Mouse (Mus musculus): ENCODE measurements around the gene Mpc2.
A peak's percentile ranks its signal among the peaks of the same experiment; 100 is the strongest.

The Mpc2 gene

DNA sequence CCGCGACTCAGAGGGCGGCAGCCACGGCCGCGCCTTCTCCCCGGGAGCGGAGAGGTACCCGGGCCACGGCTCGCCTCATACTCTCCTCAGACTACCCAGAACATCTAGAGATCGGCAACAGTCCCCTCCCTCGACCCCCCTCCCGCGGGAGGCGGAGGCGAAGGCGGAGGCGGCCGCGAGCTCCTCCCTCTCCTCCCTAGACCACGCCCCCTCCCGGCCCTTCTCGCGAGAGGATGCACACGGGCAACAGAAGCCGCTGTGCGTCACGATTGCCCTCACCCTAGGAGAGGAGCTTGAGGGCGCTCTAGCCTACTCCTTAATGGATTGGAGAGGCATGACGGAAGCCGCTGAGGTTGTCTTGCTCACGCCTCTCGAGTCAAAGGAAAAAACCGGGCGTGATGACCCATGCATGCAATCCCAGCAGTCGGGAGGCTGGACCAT lies at the start of gene Mpc2, which contains the start of gene Dcaf6:
TSS of gene Mpc2 (plus strand) at position 278 of the 441 bp plus-strand sequence.
TSS of gene Dcaf6 (minus strand) at position 116 of the 441 bp plus-strand sequence.
- DNase-seq: peak; percentile 98

DNA sequence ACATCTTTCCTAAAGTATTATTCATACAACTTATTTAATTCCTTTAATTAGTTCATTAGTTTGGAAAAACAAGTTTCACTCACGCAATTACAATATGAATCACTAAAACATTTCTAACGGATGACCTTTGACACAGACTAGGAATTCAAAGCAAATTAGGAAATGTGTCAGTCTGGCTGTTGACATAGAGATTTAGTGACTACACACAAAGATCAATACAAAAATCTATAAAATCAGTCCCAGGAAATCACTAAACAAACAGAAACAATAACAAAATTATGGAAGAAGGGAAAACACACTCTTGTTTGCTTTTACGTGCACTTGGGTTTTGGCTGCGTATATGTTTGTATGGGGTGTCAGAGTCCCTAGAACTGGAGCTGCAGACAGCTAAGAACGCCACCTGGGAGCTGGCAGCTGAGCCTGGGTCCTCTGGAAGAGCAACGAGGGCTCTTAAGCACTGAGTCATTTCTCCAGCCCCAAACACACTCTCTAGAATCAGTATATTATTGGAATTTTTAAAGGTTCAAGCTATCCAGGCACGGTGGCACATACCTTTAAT lies 39.0 kb upstream of the Mpc2 start:
- DNase-seq: no peak

DNA sequence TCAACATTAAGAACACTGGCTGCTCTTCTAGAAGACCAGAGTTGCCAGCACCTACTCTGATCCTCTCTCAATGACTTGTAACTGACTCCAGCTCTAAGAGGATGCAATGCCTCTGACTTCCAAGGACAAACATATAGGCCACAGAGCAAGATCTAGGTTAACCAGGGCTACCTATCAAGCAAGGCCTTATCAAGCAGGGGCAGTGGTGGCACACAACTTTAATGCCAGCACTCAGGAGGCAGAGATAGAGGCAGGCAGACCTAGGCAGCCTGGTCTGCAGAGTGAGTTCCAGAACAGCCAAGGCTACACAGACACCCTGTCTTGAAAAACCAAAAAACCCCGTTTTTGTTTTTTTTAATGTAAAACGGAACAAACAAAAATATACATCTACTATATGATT lies 34.2 kb upstream of the Mpc2 start:
- DNase-seq: no peak

DNA sequence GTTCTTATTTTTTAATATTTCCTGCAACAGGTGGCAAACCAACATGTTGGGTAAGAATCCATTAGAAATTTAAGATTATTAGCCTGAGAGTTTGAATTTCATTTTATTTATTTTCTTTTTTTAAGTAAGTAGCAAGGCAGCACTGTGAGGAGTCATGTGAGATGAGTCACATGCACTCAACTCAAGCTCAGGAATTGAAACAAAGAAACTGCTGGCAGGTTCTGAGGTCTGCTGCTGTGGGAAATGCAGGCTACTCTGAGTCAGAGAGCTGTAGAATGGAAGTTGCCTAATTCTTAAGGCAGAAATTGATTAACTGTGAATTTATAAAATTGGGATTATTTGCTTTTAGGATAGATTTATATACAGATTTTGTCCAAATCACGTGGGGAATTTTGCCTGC lies 27.6 kb upstream of the Mpc2 start:
- DNase-seq: peak; percentile 60

DNA sequence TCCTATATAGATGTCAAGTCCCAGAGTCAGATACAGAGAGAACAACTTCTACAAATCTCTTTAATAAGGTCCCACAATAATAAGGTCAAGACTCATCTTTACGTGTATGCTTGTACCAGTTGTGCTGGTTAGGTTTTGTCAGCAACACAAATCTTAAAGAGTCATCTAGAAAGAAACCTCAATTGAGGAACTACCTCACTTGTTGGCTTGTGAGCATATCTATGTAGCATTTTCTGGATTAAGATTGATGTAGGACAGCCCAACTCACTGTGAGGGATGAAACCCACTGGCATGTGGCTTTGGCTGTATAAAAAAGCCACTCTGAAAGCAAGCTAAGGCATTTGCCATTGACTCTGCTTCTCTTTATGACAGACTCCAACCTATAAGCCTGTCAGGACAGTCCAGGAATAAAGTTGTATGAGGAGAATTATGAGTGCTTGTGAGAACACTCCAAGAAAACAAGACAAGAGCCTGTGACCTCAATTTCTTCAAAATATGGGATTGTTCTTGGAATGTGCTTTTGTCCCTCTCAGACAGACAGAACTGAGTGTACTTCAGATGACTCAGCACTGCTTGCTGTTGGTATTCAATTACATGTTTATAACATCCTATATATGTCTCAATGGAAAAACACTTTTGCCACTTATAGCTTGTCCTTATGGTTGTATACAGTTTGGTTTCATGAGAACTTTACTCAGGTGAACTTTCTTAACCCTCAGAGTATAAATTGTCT lies 22.0 kb upstream of the Mpc2 start:
- no peak for DNase-seq

DNA sequence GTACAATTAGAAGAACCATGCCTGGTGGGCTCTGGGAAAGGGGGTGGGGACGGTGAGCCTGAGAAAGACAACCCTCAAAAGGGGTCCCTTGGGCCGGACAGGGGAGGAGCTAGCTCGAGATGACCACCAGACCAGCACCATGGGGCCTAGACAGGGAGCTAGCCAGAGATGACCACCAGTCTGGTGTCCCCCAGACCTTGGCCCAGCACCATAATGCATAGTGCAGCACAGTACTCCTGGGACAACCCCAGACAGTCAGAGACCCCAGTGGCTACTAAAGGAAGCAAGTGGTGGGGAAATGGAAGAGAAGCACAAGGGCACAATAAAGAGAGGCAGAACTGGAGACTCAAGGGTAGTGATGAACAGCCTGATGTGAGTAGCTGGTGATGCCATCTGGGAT lies 19.6 kb upstream of the Mpc2 start:
- no peak for DNase-seq

DNA sequence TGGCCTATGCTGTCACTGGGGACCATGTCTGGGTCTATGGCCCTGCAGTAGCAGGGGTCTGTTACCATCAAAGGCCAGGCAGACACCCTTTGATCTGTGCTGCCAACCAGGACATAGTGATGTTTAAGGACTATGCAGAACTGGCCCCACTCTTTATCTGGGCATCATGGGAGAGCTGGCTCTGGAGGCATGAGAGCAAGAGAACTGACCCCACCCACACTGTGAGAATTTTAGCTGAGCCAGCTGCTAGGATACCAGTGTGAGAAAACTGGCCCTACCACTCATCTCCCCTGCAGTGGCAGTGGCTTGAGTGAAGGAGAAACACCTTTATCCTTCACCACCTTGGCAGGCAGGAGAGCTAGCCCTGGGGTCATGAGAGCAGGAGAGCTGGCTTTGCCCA lies 19.2 kb upstream of the Mpc2 start:
- DNase-seq: no peak

DNA sequence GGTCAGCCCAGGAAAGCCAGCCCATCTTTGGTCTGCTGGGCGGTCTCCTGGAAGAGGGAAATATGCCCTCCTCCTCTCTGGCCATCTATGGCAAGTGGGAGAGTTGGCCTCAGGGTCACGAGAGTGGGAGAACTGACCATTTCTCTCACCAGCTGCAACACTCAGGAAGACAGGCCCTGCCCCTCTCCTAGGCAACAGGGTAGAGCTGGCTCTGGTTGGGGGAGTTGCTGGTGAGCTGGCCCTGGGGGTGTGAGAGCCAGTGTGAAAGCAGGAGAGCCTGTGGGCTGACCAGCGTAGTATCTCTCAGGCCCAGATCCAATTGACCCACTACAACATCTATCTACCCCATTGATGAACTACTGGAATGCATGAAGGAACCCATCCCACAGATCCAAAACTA lies 18.7 kb upstream of the Mpc2 start:
- DNase-seq: no peak

DNA sequence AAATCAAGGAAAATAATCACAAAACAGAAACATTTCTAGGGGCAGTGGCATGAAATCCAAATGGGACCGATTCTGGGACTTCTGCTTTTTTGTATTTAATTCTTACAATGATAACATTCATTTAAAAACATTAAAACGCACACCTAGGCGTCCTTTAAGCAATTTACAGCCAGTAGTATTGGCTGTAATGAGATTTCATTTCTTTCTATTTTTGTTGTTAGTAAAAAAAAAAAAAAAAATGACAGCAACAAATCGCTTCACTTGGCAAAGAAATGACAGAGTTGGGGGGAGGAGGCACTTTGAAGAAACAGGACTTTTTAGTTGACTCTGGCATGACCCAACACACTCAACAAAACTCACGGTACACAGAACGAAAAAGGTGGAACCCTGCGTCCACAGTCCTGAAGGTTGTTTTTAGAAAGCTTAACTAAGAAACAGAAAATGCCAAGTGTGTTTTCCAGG lies 1.4 kb upstream of the Mpc2 start:
- DNase-seq: peak; percentile 69

DNA sequence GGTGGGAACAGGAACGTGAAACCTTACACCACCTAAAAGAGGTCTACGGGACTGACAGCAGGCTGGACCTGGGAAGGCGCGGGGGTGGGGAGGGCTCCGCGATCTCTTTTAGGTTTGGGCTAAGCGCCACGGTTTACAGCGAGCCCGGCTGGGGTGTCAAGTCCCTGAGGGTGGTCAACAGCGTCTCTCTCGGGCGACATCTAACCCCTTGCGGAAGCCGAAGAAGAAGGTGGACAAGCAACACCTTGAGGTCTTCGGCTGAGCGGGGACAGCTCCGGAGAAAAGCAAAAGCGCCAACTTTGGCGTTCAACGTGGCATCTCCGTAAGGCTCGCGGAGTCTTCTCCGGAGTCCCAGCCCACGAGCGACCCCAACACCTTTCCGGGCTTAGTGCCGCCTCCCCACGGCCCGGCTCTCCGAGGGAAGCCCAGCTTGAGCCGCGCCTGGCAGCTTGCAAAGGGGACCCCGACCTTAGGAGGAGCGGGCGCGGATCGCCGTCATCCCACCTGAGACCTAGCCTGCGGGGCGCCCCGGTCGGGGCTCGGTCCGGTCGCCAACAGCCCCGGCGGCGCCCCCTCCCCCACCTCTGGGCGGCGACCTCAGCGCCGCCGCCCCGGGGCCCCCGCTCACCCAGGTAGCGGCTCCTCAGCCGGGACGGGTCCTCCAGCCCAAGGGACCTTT lies 795 bp upstream of the Mpc2 start:
- peak; percentile 32 for DNase-seq

DNA sequence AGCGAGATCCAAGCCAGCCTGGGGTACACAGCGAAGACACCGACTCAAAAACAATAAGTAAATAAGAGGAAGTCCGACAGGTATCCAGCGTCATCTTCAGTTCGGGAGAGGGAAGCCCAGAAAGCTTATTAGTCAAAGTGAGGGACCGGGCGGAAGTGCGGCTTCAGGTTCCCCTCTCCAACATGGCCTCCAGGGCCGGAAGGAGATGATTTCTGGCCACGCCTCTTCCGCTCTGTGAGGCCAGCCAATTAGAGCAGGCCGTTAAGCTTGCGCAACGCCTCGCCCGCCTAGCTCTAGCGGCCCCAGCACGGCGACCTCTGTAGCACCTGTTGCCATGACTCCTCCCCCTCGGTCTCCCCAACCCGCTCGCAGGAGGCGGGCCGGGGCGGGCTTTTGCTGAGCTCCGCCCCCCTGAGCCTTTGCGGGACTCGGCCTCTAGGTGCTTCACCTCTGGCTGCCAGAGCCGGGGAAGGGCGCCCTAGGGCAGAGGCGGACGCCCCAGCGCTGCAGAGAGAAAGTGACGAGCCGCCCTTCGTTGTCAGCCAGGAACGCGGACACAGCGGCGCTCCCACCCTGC lies 452 bp downstream of the Mpc2 start:
- DNase-seq: peak; percentile 100

DNA sequence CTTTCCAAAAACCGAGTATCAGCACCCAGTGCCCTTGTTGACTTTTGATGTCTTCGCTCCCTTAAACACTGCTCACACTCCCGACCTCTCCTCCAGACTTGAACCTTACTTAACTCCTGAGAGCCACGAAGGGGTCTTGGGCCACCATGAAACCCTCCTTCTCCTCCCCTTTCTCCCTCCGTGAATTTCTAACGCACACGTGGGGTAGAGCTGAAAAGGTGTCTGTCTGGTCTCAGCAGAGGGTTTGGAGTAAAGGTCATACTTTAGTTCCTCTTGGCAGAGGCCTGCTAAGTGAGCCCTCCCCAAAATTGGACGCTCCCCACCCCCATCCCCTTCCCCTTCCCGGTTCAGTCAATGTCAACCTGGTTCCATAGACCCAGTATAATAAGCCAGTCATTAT lies 1.2 kb downstream of the Mpc2 start:
- DNase-seq: peak; percentile 13

DNA sequence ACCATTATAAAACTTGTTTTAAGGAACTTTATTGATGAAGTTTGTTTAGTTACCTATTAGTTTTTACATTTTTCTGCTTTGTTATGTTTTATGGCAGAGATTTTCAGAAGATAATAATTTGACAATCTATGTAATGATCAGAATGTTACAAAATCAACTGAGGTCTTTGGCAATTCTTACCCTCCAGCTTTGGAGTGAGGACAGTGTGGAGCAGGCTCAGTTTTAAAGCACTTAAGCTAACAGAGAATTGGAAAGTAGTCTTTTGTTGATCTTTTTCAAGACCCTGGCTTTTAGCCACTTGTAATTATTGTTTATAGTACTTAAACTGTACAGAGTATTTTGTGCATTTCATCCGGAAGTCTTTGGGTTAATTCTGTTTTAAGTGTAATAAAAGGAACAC lies 2.4 kb downstream of the Mpc2 start:
- no peak for DNase-seq

DNA sequence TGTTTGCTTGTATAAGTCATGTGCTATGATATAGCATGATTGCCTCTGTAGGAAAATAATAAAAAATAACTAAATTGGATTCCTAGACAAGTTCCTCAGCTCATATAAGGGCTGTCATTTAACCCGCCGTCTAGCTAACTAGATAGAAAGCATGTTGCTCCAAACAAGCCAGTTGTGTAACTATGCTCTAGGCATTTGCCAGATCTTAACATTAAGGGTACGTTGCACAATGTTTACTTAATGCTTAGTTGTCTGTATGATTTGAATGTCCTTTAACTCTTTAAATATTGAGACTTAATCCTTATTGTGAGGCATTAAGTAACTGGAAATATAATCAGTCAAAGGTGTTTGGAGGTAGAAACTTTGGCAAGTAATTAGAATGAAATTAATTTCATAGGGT lies 4.1 kb downstream of the Mpc2 start:
- peak; percentile 25 for DNase-seq

DNA sequence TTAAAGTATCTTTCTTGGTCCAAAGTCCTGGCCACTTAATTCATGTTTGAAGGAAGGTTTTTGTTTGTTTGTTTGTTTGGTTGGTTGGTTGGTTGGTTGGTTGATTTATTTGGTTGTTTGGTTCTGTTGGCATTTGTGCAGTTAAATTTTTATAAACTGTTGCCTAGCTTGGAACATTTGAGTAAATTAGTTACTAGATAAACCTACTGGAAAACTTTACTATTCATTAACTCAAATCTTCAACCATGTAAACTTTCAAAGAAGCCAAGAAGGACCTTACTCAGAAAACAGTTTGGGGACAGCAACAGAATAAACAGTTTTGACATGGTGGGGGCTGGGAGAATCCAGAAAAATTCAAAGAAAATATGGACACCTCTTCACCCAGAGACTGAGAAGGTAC lies 8.5 kb downstream of the Mpc2 start:
- no peak for DNase-seq

DNA sequence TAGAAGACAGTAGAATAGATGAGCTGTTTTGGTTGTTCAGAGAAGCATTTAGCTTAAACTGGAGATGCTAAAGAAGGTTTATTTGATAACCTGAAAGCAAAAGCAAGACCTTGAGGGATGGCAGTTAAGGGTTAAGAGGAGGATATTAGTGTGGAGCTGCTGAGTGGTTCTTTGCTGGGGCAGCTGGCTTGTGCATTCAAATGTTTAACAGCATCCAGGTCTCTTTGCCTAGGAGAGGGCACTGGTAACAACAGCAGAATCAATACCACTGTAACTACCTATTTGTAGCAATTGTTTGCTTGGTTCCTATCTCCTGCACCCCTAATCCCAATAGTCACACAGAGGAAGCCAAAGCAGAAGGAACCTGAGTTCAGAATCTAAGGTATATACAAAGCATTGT lies 9.3 kb downstream of the Mpc2 start:
- no peak for DNase-seq

DNA sequence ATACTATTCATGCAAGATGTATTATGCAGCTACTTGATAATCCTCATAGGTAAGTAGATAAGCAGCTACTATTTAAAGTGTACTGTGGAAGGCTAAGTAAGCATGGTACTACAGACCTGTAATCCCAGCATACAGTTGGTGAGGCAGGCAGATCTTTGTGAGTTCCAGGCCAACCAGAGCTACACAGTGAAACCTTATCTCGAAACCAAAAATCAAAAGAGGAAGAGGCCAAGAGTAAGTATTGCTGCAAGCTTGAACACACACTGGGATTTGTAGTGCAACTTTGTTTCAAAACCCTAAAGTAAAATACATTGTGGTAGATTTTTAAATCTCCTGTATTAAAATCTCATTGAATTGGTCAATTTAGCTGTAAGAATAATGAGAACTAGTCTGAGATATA lies 11.1 kb downstream of the Mpc2 start:
- DNase-seq: no peak

DNA sequence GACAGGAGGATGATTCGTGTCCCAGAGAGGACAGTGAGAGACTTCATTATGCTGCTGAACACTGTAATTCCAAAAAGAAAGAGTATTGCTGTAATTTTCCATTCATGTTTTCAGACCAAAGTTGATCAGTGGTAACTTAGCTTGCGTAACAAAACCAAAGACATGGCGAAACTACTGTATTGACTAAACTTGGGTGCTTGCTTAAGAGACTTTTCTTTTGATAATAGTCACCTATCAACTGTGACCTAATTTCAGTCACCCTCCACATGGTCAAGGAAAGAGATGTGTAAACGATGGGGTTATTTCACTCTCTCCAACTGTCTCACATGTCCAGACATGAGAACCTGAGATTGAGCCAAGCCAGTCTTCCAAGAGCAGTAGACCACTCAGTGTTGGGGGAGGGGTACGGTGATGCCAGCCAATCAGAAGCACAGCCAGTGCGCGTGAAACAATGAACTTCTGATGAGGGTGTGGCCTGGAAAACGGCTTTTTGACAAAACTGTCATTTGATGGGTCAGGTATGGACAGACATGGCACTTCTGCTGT lies 24.3 kb downstream of the Mpc2 start, which contains the start of gene Adcy10:
TSS of gene Adcy10 (plus strand) at position 496 of the 546 bp plus-strand sequence.
- DNase-seq: peak; percentile 60

DNA sequence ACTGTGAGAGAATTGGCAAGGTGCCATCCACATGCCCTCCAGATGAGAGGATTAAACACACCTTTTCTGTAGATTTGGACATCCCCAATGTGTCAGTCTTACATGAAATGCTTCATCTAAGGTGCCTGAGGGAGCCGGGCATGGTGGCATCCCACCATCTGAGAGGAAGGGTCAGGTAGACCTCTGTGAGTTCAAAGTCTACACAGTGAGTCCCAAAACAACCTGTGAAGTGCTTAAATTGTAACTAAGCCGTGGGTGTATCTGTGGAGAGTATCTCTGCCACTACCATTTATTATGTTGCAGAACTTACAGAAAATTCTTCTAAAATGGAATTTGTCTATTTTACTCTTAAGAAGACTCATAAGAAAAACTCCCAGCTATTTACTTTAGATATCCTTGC lies 25.7 kb downstream of the Mpc2 start:
- no peak for DNase-seq

DNA sequence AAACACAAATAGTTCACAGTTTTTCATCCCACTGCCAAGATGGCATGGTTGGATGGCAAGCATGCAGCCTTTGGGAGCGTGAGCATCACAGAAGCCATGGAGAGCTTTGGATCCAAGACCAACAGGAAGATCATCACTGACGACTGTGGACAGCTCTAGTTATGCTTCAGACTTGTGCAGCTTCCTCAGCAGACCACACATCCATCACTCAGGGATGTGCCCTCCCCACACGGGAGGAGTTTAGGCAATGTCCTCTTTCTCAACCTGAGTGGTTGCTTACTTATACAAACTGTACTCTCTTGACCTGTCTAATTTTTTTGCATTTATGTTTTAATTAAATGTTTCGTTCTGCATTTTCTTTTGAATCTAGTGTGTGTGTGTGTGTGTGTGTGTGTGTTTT lies 28.8 kb downstream of the Mpc2 start:
- DNase-seq: no peak

DNA sequence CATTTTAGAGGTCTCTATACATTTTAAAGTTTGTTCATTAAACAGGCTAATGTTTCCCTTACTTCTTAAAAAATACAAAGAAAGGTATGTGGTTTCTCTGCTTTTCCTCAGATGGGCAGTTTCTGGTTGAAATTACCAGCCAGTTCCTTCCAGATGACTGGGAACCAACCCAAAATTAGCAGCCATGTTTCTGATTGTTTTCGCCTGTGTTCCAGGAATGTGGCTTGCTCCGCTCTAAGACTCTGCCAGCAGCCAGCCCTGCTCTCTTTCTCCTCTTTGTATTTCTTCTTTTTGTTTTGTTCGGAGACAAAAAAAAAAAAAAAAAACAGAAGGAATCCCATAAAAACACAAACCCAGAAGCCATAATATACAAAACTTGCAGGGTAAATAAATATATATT lies 38.4 kb downstream of the Mpc2 start:
- DNase-seq: peak; percentile 4

DNA sequence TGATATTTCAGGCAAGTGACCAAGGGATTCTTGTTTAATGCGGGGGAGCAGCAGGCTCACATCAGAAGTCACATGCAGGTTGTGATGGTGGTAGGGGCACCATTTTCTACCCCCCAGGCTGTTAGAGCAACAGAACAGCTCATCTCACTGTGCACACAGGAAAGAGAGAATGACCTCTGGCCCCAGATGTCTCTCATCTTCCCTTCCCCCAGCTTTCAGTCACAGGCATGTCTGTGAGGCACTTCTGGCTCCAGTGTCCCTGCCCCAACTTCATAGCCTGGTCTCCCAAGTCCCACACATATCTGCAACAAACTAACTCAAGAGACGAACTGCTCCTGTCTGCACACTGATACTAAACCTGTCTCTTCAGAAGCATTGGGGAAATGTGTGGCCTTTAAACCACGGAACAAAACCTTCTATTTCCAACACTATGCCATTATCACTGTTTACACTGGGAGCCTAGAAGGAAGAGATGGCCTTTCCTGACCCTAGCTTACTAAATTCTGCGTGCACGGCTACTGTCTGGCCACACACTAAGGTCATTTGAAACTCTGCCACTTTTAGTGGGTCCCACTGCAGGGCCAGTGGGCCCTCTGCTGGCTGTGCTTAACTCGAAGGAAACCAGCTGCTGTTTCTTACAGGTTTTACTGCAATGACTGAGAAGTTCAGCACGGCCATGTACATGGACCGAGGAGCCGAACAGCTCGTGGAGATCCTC lies 43.0 kb downstream of the Mpc2 start:
- peak; percentile 79 for DNase-seq

DNA sequence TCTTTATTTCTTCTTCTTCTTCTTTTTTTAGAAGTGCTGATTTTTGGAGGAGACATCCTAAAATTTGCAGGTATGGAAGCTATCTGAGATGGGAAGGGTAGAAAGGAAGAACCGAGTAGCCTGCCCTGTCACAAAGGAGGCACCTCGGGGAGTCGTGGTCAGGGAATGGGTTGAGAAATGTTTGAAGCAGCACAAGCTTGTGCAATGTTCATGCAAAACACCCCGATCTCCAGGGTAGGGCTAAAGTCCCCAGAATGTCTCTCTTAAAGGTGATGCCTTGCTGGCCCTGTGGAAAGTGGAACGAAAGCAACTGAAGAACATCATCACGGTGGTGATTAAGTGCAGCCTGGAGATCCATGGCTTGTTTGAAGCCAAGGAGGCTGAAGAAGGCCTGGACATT lies 45.9 kb downstream of the Mpc2 start:
- DNase-seq: no peak

Data from lung, postnatal 36 days (tissue).